Mouse (Mus musculus): Measurements from ENCODE around the gene Ccdc3. TPM values are rescaled to one million over a fixed set of nuclear protein-coding genes. Genes with fewer than 3 reads are reported as not detected.

Ccdc3 gene
- polyA plus RNA-seq (2014; fragmentation: Illumina TruSeq; extraction: RNeasy Lipid Tissue Mini Kit (QIAGEN cat#74804); ENCODE audit: low read depth, low replicate concordance): 13.2 TPM

DNA sequence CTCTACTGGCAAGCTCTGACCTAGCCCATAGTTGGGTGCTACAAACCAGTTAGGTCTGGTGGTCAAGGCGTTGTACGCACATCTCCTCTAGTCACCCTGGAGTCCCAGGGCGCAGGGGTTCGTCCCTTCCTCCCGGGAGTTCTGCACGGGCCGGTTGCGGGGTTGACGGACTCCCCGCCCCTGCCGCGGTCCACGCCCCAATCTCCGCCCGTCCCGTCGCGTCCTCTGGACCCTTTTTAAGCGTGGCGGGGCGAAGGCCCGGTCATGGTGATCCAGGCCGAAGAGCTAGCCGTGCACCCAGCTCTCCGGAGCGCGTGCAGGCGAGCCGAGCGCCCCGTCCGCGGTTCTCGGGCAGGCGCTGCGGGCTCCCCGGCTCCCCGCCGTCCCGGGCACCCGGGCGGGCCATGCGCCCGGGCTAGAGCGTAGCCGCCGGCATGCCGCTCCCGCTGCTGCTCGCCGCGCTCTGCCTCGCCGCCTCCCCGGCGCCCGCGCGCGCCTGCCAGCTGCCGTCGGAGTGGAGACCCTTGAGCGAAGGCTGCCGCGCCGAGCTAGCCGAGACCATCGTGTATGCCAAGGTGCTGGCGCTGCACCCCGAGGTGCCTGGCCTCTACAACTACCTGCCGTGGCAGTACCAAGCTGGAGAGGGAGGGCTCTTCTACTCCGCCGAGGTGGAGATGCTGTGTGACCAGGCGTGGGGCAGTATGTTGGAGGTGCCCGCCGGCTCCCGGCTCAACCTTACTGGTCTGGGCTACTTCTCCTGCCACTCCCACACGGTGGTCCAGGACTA lies at the start of gene Ccdc3:
Gene Ccdc3, plus strand, starts transcription at position 277 of the 787 bp plus-strand sequence.

Other genes starting within 250 kb of the Ccdc3 start
- gene Phyh, start 218.8 kb upstream of the Ccdc3 start, polyA plus RNA-seq (2014; fragmentation: Illumina TruSeq; extraction: RNeasy Lipid Tissue Mini Kit (QIAGEN cat#74804); ENCODE audit: low read depth, low replicate concordance): 120 TPM
- gene Ucma, start 161.7 kb upstream of the Ccdc3 start, polyA plus RNA-seq (2014; fragmentation: Illumina TruSeq; extraction: RNeasy Lipid Tissue Mini Kit (QIAGEN cat#74804); ENCODE audit: low read depth, low replicate concordance): not detected
- 0.88 TPM for gene Mcm10, start 125.0 kb upstream of the Ccdc3 start, polyA plus RNA-seq (2014; fragmentation: Illumina TruSeq; extraction: RNeasy Lipid Tissue Mini Kit (QIAGEN cat#74804); ENCODE audit: low read depth, low replicate concordance)
- gene Optn, start 73.7 kb upstream of the Ccdc3 start, polyA plus RNA-seq (2014; fragmentation: Illumina TruSeq; extraction: RNeasy Lipid Tissue Mini Kit (QIAGEN cat#74804); ENCODE audit: low read depth, low replicate concordance): 25.6 TPM

All from adipose tissue, adult 10 weeks (tissue).